10 mouse cellular contexts compared by ENCODE assay signal in genomic region chr11:38861622-38862345, GRCm38 (mm10).
DNase-seq lines count a peak whose midpoint lies in the region; ATAC-seq lines count a peak whose summit lies in the region.
"Had no signal": no experiment of that assay in that cellular context is flagged by ENCODE, and none has a peak within 500 bp of the region (broad histone marks: within the 10 kb centered on the region; RNA-seq: fewer than 3 reads in every experiment).

No protein-coding gene starts in this region.

- DNase-seq in heart, embryonic 10.5 days (ENCODE audit: low spot score), result no peak
- peak; percentile 45 to 52 for DNase-seq in left cerebral cortex, postnatal 36 days (ENCODE audit: low spot score in 2 of 2)
- peak; percentile 16 to 28 for DNase-seq in right cerebral cortex, postnatal 36 days (ENCODE audit: low spot score in 2 of 2)
- no peak for DNase-seq in kidney, adult 9 months
- no peak for DNase-seq in MN1 (ENCODE audit: low spot score)
- no peak for DNase-seq in spleen, adult 18-20 months

- H3K27ac ChIP-seq in heart, embryonic 13.5 days (replicated peaks), result no peak overlapping the region
- H3K27ac ChIP-seq in heart, embryonic 10.5 days, result no peak overlapping the region
- no peak overlapping the region for H3K27ac ChIP-seq in hindbrain, embryonic 15.5 days (replicated peaks)
- H3K27ac ChIP-seq: embryonic facial prominence, embryonic 12.5 days; stomach, postnatal 0 days had no signal

- H3K27me3 ChIP-seq in heart, embryonic 13.5 days (replicated peaks), result no peaks in the 10 kb centered on the region
- no peaks in the 10 kb centered on the region for H3K27me3 ChIP-seq in heart, embryonic 10.5 days (ENCODE audit: insufficient read depth, poor library complexity, severe bottlenecking)
- H3K27me3 ChIP-seq in hindbrain, embryonic 15.5 days, result no peaks in the 10 kb centered on the region
- H3K27me3 ChIP-seq: embryonic facial prominence, embryonic 12.5 days had no signal

- ATAC-seq in heart, embryonic 13.5 days (ENCODE audit: extremely low read depth, insufficient number of reproducible peaks, low FRiP score, low TSS enrichment), result no peak
- ATAC-seq in hindbrain, embryonic 15.5 days (ENCODE audit: low FRiP score, low read depth), result peak; percentile 79

- H3K9ac ChIP-seq in heart, embryonic 13.5 days, result no peak overlapping the region
- no peak overlapping the region for H3K9ac ChIP-seq in hindbrain, embryonic 15.5 days
- H3K9ac ChIP-seq: embryonic facial prominence, embryonic 12.5 days had no signal

- H3K4me3 ChIP-seq in heart, embryonic 13.5 days, result no peak overlapping the region
- no peak overlapping the region for H3K4me3 ChIP-seq in heart, embryonic 10.5 days
- H3K4me3 ChIP-seq in hindbrain, embryonic 15.5 days, result no peak overlapping the region
- H3K4me3 ChIP-seq: embryonic facial prominence, embryonic 12.5 days had no signal

- no peaks in the 10 kb centered on the region for H3K36me3 ChIP-seq in heart, embryonic 13.5 days
- no peaks in the 10 kb centered on the region for H3K36me3 ChIP-seq in heart, embryonic 10.5 days
- no peaks in the 10 kb centered on the region for H3K36me3 ChIP-seq in hindbrain, embryonic 15.5 days
- H3K36me3 ChIP-seq: embryonic facial prominence, embryonic 12.5 days had no signal

- no peaks in the 10 kb centered on the region for H3K4me1 ChIP-seq in heart, embryonic 13.5 days
- no peaks in the 10 kb centered on the region for H3K4me1 ChIP-seq in heart, embryonic 10.5 days
- H3K4me1 ChIP-seq in hindbrain, embryonic 15.5 days (replicated peaks), result no peaks in the 10 kb centered on the region
- H3K4me1 ChIP-seq: embryonic facial prominence, embryonic 12.5 days had no signal

- intact Hi-C loops in left cerebral cortex, postnatal 36 days (cut with DNase I), result no loop called here

- peak overlapping the region; percentile 19; the same call in 1 of the 2 replicates for H3K4me2 ChIP-seq in heart, embryonic 13.5 days
- peak overlapping the region; percentile 27 for H3K4me2 ChIP-seq in hindbrain, embryonic 15.5 days
- H3K4me2 ChIP-seq: embryonic facial prominence, embryonic 12.5 days had no signal

- 25% methylated on average over 9 of the region's 9 CpGs for WGBS in heart, embryonic 13.5 days
- WGBS in heart, embryonic 10.5 days, result 27% methylated on average over 9 of the region's 9 CpGs
- WGBS in hindbrain, embryonic 15.5 days, result 20% methylated on average over 9 of the region's 9 CpGs

- no peaks in the 10 kb centered on the region for H3K9me3 ChIP-seq in heart, embryonic 13.5 days
- H3K9me3 ChIP-seq in heart, embryonic 10.5 days, result no peaks in the 10 kb centered on the region
- H3K9me3 ChIP-seq in hindbrain, embryonic 15.5 days, result no peaks in the 10 kb centered on the region
- H3K9me3 ChIP-seq: embryonic facial prominence, embryonic 12.5 days had no signal

Comparison
In these comparisons a context has a peak if more than half of its experiments do, and no peak if none do; other contexts are left out.
1. DNase-seq: peak in left cerebral cortex, postnatal 36 days (2 of 2) and right cerebral cortex, postnatal 36 days (2 of 2); none in heart, embryonic 10.5 days (single experiment), kidney, adult 9 months (single experiment), MN1 (single experiment) and spleen, adult 18-20 months (0 of 2).